Mouse (Mus musculus): Measurements from ENCODE around the gene Chst3. TPM values are rescaled to one million over a fixed set of nuclear protein-coding genes. Genes with fewer than 3 reads are reported as not detected.
"Not testable (repeated sequence)": the region's sequence is repeated elsewhere in the genome, so short reads cannot be mapped to it uniquely, and the experiment has no call there.

The Chst3 gene
- polyA plus RNA-seq, 2 experiments: 0.09 to 0.13 TPM

DNA sequence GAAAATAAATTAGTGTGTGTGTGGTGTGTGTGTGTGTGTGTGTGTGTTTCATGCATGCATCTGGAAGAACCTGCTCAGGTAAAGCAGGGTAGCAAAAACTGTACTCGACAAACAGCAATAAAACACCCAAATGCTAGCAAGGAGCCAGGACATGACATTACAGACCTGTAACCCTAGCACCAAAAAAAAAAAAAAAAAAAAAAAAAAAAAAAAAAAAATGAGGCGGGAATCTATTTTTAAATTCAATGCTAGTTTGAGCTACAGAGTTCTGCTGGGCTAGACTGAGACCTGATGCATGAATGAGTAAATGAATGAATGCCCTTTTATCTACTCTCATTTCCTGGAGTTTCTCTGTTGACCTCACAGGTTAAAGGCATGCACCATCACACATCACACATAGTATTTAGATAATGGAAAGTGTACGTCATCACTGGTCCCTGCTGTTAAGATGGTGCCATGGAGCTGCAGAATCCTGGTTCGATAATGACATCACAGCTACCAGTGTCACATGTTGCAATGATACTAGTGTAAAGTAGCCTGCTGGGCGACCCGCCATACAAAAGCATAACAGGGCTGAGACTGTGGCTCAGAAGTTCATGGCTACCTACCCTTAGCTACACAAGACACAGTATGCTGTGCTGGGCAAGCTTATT, 29.4 kb downstream of the Chst3 start:
- Histone ChIP-seq H3K4me1 (replicated peaks; ENCODE audit: control insufficient read depth in 2 of 2, insufficient read depth in 2 of 2, low read length in 1 of 2) (0 out of 4 replicates have a peak, but pooled peaks cover 0 to 1% of the 10 kb centered on the region in 2 experiments), H3K27ac (no peak overlapping the region), H3K27me3 (ENCODE audit: control insufficient read depth, insufficient read depth, low read length) (no peaks in the 10 kb centered on the region; the same call in 1 of the 2 replicates), H3K4me2 (ENCODE audit: low read depth) (no peak overlapping the region), H3K4me3 (ENCODE audit: insufficient read depth in 1 of 2, low read depth in 2 of 2, low read length in 2 of 2) (no peak overlapping the region), H3K36me3 (replicated peaks; ENCODE audit: control insufficient read depth, insufficient read depth, low read depth) (no peaks in the 10 kb centered on the region), H3K9me3 (ENCODE audit: control insufficient read depth, low read length) (no peaks in the 10 kb centered on the region), H3K9ac (replicated peaks) (no peak overlapping the region)
- ATAC-seq (ENCODE audit: insufficient read depth) (no peak), DNase-seq (ENCODE audit: low read depth in 3 of 3, low spot score in 3 of 3) (no peak)
- WGBS (ENCODE audit: insufficient replicate concordance): 53% methylated on average over 6 of the region's 6 CpGs
- TF ChIP-seq CTCF (IDR thresholded peaks at IDR 0.05; ENCODE audit: low read depth) (no peak), EP300 (IDR thresholded peaks at IDR 0.05; ENCODE audit: low read depth) (no peak)

DNA sequence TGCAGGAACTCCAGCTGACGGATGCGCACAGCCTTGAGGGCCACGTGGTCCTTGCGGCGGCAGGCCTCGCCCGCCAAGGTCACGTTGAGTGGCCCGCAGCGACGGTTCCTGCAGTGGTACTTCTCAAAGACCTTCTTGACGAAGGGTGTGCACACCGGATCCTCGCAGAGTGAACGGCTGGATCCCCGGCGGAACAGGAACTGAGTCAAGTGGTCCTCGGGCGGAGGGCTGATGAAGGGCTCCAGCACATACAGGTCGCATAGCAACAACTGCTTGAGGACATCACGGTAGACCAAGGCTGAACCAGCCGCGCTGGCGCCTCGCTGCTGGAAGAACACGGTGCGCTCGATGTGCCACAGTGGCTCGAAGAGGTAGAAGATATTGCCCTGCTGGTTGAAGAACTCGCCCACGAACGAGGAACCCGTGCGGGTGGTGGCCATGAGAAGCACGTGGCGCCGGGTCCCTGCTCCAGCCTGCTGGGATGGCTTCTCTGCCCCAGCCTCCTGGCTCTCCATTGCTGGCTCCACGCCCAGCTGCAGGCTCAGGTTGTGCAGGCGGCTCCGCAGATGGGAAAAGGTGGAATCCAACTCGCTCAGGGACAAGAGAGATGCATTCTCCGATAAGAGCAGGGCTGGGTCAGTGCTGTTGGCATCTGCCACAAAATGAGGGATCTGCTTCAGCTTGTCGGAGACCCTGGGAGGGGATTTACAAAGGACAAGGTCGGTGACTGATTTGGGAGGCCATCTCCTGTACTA, 32.7 kb downstream of the Chst3 start:
- H3K4me3 ChIP-seq (ENCODE audit: insufficient read depth in 1 of 2, low read depth in 2 of 2, low read length in 2 of 2): no peak overlapping the region
- no peaks in the 10 kb centered on the region for H3K4me1 ChIP-seq (replicated peaks; ENCODE audit: control insufficient read depth in 2 of 2, insufficient read depth in 2 of 2, low read length in 1 of 2)
- no peak overlapping the region for H3K4me2 ChIP-seq (ENCODE audit: low read depth)
- no peak overlapping the region for H3K9ac ChIP-seq (replicated peaks)
- DNase-seq (ENCODE audit: low read depth in 3 of 3, low spot score in 3 of 3) (no peak), ATAC-seq (ENCODE audit: insufficient read depth) (no peak)
- no peaks in the 10 kb centered on the region for H3K9me3 ChIP-seq (ENCODE audit: control insufficient read depth, low read length)
- no peaks in the 10 kb centered on the region for H3K36me3 ChIP-seq (replicated peaks; ENCODE audit: control insufficient read depth, insufficient read depth, low read depth)
- H3K27me3 ChIP-seq (ENCODE audit: control insufficient read depth, insufficient read depth, low read length): no peaks in the 10 kb centered on the region; the same call in 1 of the 2 replicates
- H3K27ac ChIP-seq: no peak overlapping the region
- WGBS (ENCODE audit: insufficient replicate concordance): 50% methylated on average over 44 of the region's 44 CpGs
- no peak for TF ChIP-seq CTCF (IDR thresholded peaks at IDR 0.05; ENCODE audit: low read depth)
- TF ChIP-seq EP300 (IDR thresholded peaks at IDR 0.05; ENCODE audit: low read depth): no peak

DNA sequence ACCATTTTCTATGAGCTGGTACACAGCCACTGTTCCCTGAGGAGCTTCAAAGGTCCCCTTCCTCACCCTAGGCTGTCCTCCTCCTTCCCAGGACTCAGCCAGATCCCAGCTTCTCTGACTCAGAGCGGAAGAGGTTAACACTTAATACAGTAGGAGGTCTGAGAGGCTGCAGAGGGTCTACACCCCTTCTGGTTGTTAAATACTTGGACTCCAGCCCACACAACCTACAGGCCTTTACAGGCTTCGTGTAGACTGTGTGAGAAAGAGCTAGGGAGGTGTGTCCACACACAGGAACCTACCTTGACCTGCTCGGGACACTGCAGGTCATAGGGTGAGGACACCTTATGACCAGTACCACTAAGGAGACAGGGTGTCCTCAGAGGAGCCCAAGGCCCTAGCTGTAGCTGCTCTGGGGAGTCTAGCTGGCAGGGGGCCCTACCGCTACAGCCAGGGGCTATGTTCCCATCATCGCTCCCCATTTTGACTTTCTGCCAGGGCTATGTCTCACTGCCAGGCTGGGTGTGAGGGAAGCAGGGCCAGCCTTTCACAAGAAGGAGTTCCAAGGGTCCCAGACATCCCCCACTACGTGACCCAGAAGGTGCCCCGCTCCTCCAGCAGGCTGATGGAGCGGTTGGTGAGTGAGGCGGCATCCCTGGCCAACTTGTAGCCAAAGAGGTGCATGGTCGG, 33.9 kb downstream of the Chst3 start:
- Histone ChIP-seq H3K27ac (no peak overlapping the region), H3K4me1 (replicated peaks; ENCODE audit: control insufficient read depth in 2 of 2, insufficient read depth in 2 of 2, low read length in 1 of 2) (no peaks in the 10 kb centered on the region), H3K4me3 (ENCODE audit: insufficient read depth in 1 of 2, low read depth in 2 of 2, low read length in 2 of 2) (no peak overlapping the region), H3K9ac (replicated peaks) (no peak overlapping the region), H3K4me2 (ENCODE audit: low read depth) (no peak overlapping the region), H3K9me3 (ENCODE audit: control insufficient read depth, low read length) (no peaks in the 10 kb centered on the region), H3K36me3 (replicated peaks; ENCODE audit: control insufficient read depth, insufficient read depth, low read depth) (no peaks in the 10 kb centered on the region), H3K27me3 (ENCODE audit: control insufficient read depth, insufficient read depth, low read length) (no peaks in the 10 kb centered on the region; the same call in 1 of the 2 replicates)
- TF ChIP-seq EP300 (IDR thresholded peaks at IDR 0.05; ENCODE audit: low read depth): no peak
- TF ChIP-seq CTCF (IDR thresholded peaks at IDR 0.05; ENCODE audit: low read depth): no peak
- DNase-seq (ENCODE audit: low read depth in 3 of 3, low spot score in 3 of 3): no peak
- 63% methylated on average over 10 of the region's 10 CpGs for WGBS (ENCODE audit: insufficient replicate concordance)
- ATAC-seq (ENCODE audit: insufficient read depth): no peak

DNA sequence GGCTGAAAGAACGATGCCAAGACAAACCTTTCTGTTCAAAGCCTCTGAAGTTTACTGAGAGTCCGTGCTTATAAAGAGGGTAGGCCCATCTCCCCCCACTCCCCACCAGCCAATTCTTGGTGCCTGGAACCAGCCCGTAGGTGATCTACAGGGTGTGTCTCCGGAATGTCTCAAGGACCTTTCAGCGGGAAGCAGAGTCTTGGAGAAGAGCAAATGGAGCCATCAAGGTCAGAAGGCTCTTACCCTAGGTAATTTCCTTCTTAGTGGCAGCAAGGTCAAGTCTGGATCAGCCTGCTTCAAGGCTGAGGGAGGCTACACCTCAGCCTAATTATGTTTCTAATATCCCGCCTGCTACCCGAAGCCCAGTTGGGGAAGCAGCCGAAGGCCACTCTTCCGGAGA, 43.8 kb downstream of the Chst3 start:
- ATAC-seq (ENCODE audit: insufficient read depth); H3K4me1 ChIP-seq (replicated peaks; ENCODE audit: control insufficient read depth in 2 of 2, insufficient read depth in 2 of 2, low read length in 1 of 2): not testable (repeated sequence)

DNA sequence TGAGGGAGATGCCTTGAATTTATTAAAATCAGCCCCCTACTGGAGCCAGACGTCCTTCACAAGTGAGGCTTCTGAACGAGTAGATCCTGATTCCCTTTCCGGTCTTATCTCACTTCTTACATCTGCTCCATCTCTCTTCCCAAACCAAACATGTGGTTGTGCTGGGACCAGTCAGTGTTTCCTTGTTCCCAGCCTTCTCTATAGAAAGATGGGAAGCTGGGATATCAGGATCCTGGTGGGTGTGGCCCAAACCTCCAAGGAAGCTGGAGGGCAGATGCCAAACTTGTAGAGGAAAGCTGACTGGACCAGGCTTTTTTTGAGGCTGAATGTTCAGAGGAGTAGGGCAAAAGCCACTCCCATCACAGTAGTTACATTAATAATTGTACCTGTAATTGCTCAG, 44.6 kb downstream of the Chst3 start:
- ATAC-seq (ENCODE audit: insufficient read depth): no peak
- no peak overlapping the region for H3K4me2 ChIP-seq (ENCODE audit: low read depth)
- no peaks in the 10 kb centered on the region for H3K27me3 ChIP-seq (ENCODE audit: control insufficient read depth, insufficient read depth, low read length)
- DNase-seq (ENCODE audit: low read depth in 3 of 3, low spot score in 3 of 3): no peak
- 46% methylated on average over 3 of the region's 3 CpGs for WGBS (ENCODE audit: insufficient replicate concordance)
- H3K27ac ChIP-seq: no peak overlapping the region
- no peak overlapping the region for H3K9ac ChIP-seq (replicated peaks)
- H3K4me1 ChIP-seq (replicated peaks; ENCODE audit: control insufficient read depth in 2 of 2, insufficient read depth in 2 of 2, low read length in 1 of 2): no peaks in the 10 kb centered on the region
- H3K9me3 ChIP-seq (ENCODE audit: control insufficient read depth, low read length): no peaks in the 10 kb centered on the region
- H3K4me3 ChIP-seq (ENCODE audit: insufficient read depth in 1 of 2, low read depth in 2 of 2, low read length in 2 of 2): no peak overlapping the region
- no peaks in the 10 kb centered on the region for H3K36me3 ChIP-seq (replicated peaks; ENCODE audit: control insufficient read depth, insufficient read depth, low read depth)
- TF ChIP-seq CTCF (IDR thresholded peaks at IDR 0.05; ENCODE audit: low read depth): no peak
- TF ChIP-seq EP300 (IDR thresholded peaks at IDR 0.05; ENCODE audit: low read depth): no peak

More for the DNA sequence above, 43.8 kb downstream of the Chst3 start:
- not testable (repeated sequence) for H3K4me2 ChIP-seq (ENCODE audit: low read depth); H3K27ac ChIP-seq; DNase-seq (ENCODE audit: low read depth in 3 of 3, low spot score in 3 of 3); H3K9me3 ChIP-seq (ENCODE audit: control insufficient read depth, low read length); H3K9ac ChIP-seq (replicated peaks); H3K4me3 ChIP-seq (ENCODE audit: insufficient read depth in 1 of 2, low read depth in 2 of 2, low read length in 2 of 2); H3K36me3 ChIP-seq (replicated peaks; ENCODE audit: control insufficient read depth, insufficient read depth, low read depth); H3K27me3 ChIP-seq (ENCODE audit: control insufficient read depth, insufficient read depth, low read length)
- WGBS (ENCODE audit: insufficient replicate concordance): 76% methylated on average over 9 of the region's 9 CpGs
